Mouse (Mus musculus): ENCODE data around the gene Il33.

DNA sequence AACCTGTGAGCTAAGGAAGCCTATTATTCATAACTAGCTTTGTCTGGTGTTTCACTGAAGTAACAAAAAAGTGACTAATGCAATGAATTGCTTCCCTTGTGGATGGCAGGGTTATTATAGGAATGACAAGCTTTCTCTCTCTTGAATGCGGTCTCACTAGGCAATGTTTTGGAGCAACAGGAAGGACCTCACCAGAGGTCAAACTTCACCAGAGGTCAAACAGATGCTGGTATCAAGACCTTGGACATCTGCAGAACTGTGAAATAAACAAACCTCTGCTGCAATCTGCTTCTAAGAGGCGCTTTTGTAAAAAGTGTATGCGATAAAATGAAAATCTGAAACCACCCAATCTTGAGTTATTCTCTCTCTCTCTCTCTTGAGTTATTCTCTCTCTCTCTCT, 42.2 kb upstream of the Il33 start:
- TF ChIP-seq CTCF (IDR thresholded peaks at IDR 0.05): no peak
- no peak for TF ChIP-seq EP300 (IDR thresholded peaks at IDR 0.05)
